Mouse (Mus musculus) cerebellum, adult 11 months (tissue): ENCODE data around the gene Rbfox2.

Experiments
- DNase-seq: peaks from one replicate; pipeline ENCODE4 v3.0.0; 2022

Gene Rbfox2

GRCm38 (mm10) chr15:77054611-77055175 lies 252.1 kb downstream of the Rbfox2 start:
- DNase-seq, result no peak

GRCm38 (mm10) chr15:77053021-77053420 lies 253.8 kb downstream of the Rbfox2 start:
- no peak for DNase-seq

GRCm38 (mm10) chr15:77052176-77052575 lies 254.6 kb downstream of the Rbfox2 start:
- DNase-seq, result no peak

GRCm38 (mm10) chr15:77050570-77050969 lies 256.2 kb downstream of the Rbfox2 start, which contains the start of gene Mb:
Mb (minus strand) TSS chr15:77050670.
- no peak for DNase-seq

GRCm38 (mm10) chr15:77045609-77046008 lies 261.2 kb downstream of the Rbfox2 start:
- DNase-seq, result no peak

- DNase-seq, result no peak
Observed at GRCm38 (mm10) chr15:77044597-77045320, 262.0 kb downstream of the Rbfox2 start, which contains the start of gene Apol6. Apol6 (plus strand) TSS chr15:77044729.

GRCm38 (mm10) chr15:77040784-77041183 lies 266.0 kb downstream of the Rbfox2 start:
- DNase-seq, result no peak

GRCm38 (mm10) chr15:77039211-77039700 lies 267.5 kb downstream of the Rbfox2 start:
- no peak for DNase-seq

GRCm38 (mm10) chr15:77037278-77038161 lies 269.3 kb downstream of the Rbfox2 start:
- DNase-seq, result no peak

- no peak for DNase-seq
Observed at GRCm38 (mm10) chr15:77036989-77037277, 269.9 kb downstream of the Rbfox2 start.

GRCm38 (mm10) chr15:77036320-77036988 lies 270.4 kb downstream of the Rbfox2 start:
- DNase-seq, result no peak

- DNase-seq, result no peak
Observed at GRCm38 (mm10) chr15:77035643-77036042, 271.2 kb downstream of the Rbfox2 start.

- DNase-seq, result peak; percentile 82
Observed at GRCm38 (mm10) chr15:77034526-77034925, 272.3 kb downstream of the Rbfox2 start.

- DNase-seq, result no peak
Observed at GRCm38 (mm10) chr15:77031271-77031670, 275.5 kb downstream of the Rbfox2 start.

- peak; percentile 55 for DNase-seq
Observed at GRCm38 (mm10) chr15:77029331-77029991, 277.3 kb downstream of the Rbfox2 start.
